Mouse (Mus musculus) adrenal gland, postnatal 14 days (tissue): Measurements from ENCODE around the gene Rmdn3. TPM values are rescaled to one million over a fixed set of nuclear protein-coding genes. Genes with fewer than 3 reads are reported as not detected.

Source experiments
- DNase-seq: peaks from one replicate; pipeline ENCODE4 v3.0.0; 2021; ENCODE audit warnings: mixed read lengths
- total RNA-seq: library from RNA; stranded (reverse); gene quantifications from 2 replicates; pipeline ENCODE4 v1.2.3, GENCODE M21; 2021

Gene Rmdn3
- total RNA-seq, 1 experiment from 2014 or later, result 85.1 TPM

DNA sequence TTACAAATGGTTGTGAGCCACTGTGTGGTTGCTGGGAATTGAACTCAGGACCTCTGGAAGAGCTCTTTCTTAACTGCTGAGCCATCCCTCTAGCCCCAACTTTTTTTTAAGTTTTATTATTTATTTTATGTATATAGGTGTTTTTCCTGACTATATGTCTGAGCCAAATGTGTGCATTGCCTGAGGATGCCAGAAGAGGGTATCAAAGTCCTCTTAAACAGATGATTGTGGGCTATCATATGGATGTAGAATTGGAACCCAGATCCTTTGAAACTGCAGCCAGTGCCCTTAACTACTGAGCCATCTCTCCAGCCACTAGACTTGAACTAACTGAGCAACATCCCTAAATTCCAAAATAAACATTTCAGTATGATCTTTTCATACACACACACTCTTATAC is 55.3 kb downstream of the Rmdn3 start:
- DNase-seq, result no peak

Other genes starting within 250 kb of the Rmdn3 start
- 10.1 and 13.3 TPM in 2 replicates for gene Chst14, start 230.5 kb downstream of the Rmdn3 start, total RNA-seq
- gene Ccdc32, start 127.6 kb downstream of the Rmdn3 start, total RNA-seq, result 14.8 and 16.9 TPM in 2 replicates
- 4.6 and 5.7 TPM in 2 replicates for gene Rpusd2, start 122.2 kb downstream of the Rmdn3 start, total RNA-seq
- gene Knl1, start 109.9 kb downstream of the Rmdn3 start, total RNA-seq, result 8.1 and 8.3 TPM in 2 replicates
- gene Rad51, start 44.2 kb downstream of the Rmdn3 start, total RNA-seq, result 7.8 and 8.7 TPM in 2 replicates
- 6.7 and 35.4 TPM in 2 replicates for gene Gchfr, start 10.7 kb upstream of the Rmdn3 start, total RNA-seq
- gene Gm14137, start 17.5 kb upstream of the Rmdn3 start, total RNA-seq, result 0.23 and 0.26 TPM in 2 replicates
- gene Zfyve19, start 51.6 kb upstream of the Rmdn3 start, total RNA-seq, result 24.9 and 33.6 TPM in 2 replicates
- gene Dnajc17, start 51.8 kb upstream of the Rmdn3 start, total RNA-seq, result 12.7 and 17.9 TPM in 2 replicates
- gene Ppp1r14d, start 72.9 kb upstream of the Rmdn3 start, total RNA-seq, result not detected in 2 replicates
- 4.7 and 4.8 TPM in 2 replicates for gene Spint1, start 80.3 kb upstream of the Rmdn3 start, total RNA-seq
- 0.41 TPM in 1 of 2 replicates, not detected in the other for gene Rhov, start 114.2 kb upstream of the Rmdn3 start, total RNA-seq
- 18.1 and 18.6 TPM in 2 replicates for gene Vps18, start 131.7 kb upstream of the Rmdn3 start, total RNA-seq
- gene Dll4, start 168.8 kb upstream of the Rmdn3 start, total RNA-seq, result 13.7 and 14.4 TPM in 2 replicates
- gene Chac1, start 194.2 kb upstream of the Rmdn3 start, total RNA-seq, result 3.7 and 6.2 TPM in 2 replicates